9 mouse cellular contexts compared by ENCODE assay signal in genomic region chr11:95876296-95876695, GRCm38 (mm10). TPM values are rescaled to one million over a fixed set of nuclear protein-coding genes. Genes with fewer than 3 reads are reported as not detected.
A peak's percentile ranks its signal among the peaks of the same experiment; 100 is the strongest.
DNase-seq lines count a peak whose midpoint lies in the region; ATAC-seq and TF ChIP-seq lines count a peak whose summit lies in the region.
"Had no signal": no experiment of that assay in that cellular context is flagged by ENCODE, and none has a peak within 500 bp of the region (broad histone marks: within the 10 kb centered on the region; RNA-seq: fewer than 3 reads in every experiment).

No protein-coding gene starts in this region.

- H3K4me1 ChIP-seq in cerebellum, adult 2 months (ENCODE audit: control insufficient read depth, insufficient read depth, low read length): no peaks in the 10 kb centered on the region
- H3K4me1 ChIP-seq: liver, embryonic 15.5 days had no signal

- no peak overlapping the region for H3K4me3 ChIP-seq in cerebellum, adult 2 months (replicated peaks; ENCODE audit: insufficient read depth, low read depth, low read length)
- H3K4me3 ChIP-seq: liver, embryonic 15.5 days had no signal

- no peak for ATAC-seq in cerebellum, adult (ENCODE audit: insufficient number of reproducible peaks, low FRiP score, low TSS enrichment)
- peak; percentile 70; the same call in 1 of the 2 replicates for ATAC-seq in erythroid progenitor cell, adult 5-6 weeks (replicated peaks; ENCODE audit: low FRiP score, poor library complexity, severe bottlenecking)

- peak; percentile 76 for TF ChIP-seq CTCF in cerebellum, adult 2 months (IDR thresholded peaks at IDR 0.05; ENCODE audit: borderline replicate concordance, insufficient read depth, low read depth, low read length)

- no peaks in the 10 kb centered on the region for H3K27me3 ChIP-seq in cerebellum, adult 2 months (ENCODE audit: control insufficient read depth, insufficient read depth, low read length)

- DNase-seq in cerebellum, adult 2 months: peak; percentile 24 to 44
- peak; percentile 64 for DNase-seq in urinary bladder, postnatal 14 days (ENCODE audit: low spot score)
- no peak for DNase-seq in urinary bladder, adult 2 months (ENCODE audit: low spot score)
- DNase-seq in kidney, postnatal 14 days: peak; percentile 55
- DNase-seq in lung, postnatal 36 days: peak; percentile 57
- peak; percentile 81 for DNase-seq in right cerebral cortex, postnatal 4 days

- 17% methylated on average over 7 of the region's 7 CpGs for WGBS in cerebellum, adult 2 months

- no peak overlapping the region for H3K27ac ChIP-seq in cerebellum, adult 2 months (ENCODE audit: insufficient read depth, low read length)
- H3K27ac ChIP-seq: liver, embryonic 15.5 days had no signal

- TF ChIP-seq POLR2A in cerebellum, adult 2 months (IDR thresholded peaks at IDR 0.05; ENCODE audit: borderline replicate concordance, insufficient read depth, low read length): no peak

RNA-seq across cellular contexts. Expression of gene Abi3, which starts 34.0 kb away (rescaled TPM):
- 3.2 and 3.9 TPM in 2 replicates for polyA plus RNA-seq in cerebellum, adult 2 months (2012; rRNA removed)
- polyA plus RNA-seq in urinary bladder, adult 2 months (2012; rRNA removed): 8.1 and 10.1 TPM in 2 replicates
- 2.1 and 4.7 TPM in 2 replicates for total RNA-seq in erythroid progenitor cell, adult 5-6 weeks (2015; ENCODE audit: low replicate concordance)
- 2.3 and 16.0 TPM in 2 replicates for total RNA-seq in erythroid progenitor cell, adult 5-6 weeks (2017; ENCODE audit: low replicate concordance)

RNA-seq across cellular contexts. Expression of gene B4galnt2, which starts 38.4 kb away (rescaled TPM):
- polyA plus RNA-seq in cerebellum, adult 2 months (2012; rRNA removed): not detected in 2 replicates
- not detected in 2 replicates for polyA plus RNA-seq in urinary bladder, adult 2 months (2012; rRNA removed)
- total RNA-seq in erythroid progenitor cell, adult 5-6 weeks (2015; ENCODE audit: low replicate concordance): not detected in 2 replicates
- not detected in 2 replicates for total RNA-seq in erythroid progenitor cell, adult 5-6 weeks (2017; ENCODE audit: low replicate concordance)

RNA-seq across cellular contexts. Expression of gene Gngt2, which starts 39.3 kb away (rescaled TPM):
- 3.5 and 5.4 TPM in 2 replicates for polyA plus RNA-seq in cerebellum, adult 2 months (2012; rRNA removed)
- 21.0 and 24.5 TPM in 2 replicates for polyA plus RNA-seq in urinary bladder, adult 2 months (2012; rRNA removed)
- 26.3 and 28.1 TPM in 2 replicates for total RNA-seq in erythroid progenitor cell, adult 5-6 weeks (2015; ENCODE audit: low replicate concordance)
- total RNA-seq in erythroid progenitor cell, adult 5-6 weeks (2017; ENCODE audit: low replicate concordance): 14.6 and 20.5 TPM in 2 replicates

RNA-seq across cellular contexts. Expression of gene Phospho1, which starts 52.0 kb away (rescaled TPM):
- polyA plus RNA-seq in cerebellum, adult 2 months (2012; rRNA removed): 110 and 122 TPM in 2 replicates
- polyA plus RNA-seq in urinary bladder, adult 2 months (2012; rRNA removed): 33.2 and 40.8 TPM in 2 replicates
- 10.1 and 12.6 TPM in 2 replicates for total RNA-seq in erythroid progenitor cell, adult 5-6 weeks (2015; ENCODE audit: low replicate concordance)
- total RNA-seq in erythroid progenitor cell, adult 5-6 weeks (2017; ENCODE audit: low replicate concordance): 18.6 TPM in 1 of 2 replicates, not detected in the other
